Mouse (Mus musculus): ENCODE results near the gene Ptprg.
A peak's percentile ranks its signal among the peaks of the same experiment; 100 is the strongest.

Ptprg gene

DNA sequence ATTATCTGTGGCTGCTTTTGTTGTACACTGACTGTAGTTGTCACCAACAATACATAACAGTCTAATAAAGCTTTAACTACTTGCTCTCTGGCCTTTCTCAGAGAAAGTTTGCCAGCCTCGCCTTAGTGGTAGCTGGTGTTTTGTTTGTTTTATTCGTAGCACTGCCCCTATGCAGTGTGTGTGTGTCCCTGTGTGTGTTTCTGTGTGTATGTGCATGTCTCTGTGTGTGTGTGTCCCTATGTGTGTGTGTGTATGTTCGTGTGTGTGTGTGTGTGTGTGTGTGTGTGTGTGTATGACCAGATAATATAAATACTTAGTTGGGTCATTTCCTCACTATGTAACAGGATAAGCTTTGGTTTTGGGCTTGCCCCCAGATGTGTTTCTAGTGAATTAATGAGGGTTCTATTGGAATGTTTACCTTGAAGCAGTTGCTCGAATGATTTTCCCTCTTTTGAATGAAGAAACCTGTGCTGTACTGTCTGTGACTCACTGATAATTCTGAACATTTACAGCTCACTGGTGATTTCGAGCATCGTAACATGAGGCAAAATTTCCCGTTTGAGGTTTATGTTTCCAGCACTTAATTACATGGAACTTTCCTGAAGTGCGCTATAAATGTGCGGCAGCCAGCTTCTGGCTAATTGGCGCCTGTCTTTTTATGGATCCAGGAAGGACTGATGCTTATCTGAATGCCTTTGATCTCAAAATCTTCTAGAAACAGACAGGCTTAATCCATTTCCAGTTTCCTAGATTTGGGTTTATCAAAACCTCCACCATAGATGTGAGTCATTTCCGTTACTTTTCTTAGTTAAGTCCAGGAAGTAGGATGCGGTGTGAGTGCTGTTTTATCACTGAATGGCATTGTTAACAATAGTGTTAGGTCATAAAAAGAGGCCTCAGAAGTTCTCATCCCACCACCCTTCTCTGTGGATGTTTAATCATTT is 546.3 kb downstream of the Ptprg start:
- DNase-seq (ENCODE audit: low spot score): no peak

DNA sequence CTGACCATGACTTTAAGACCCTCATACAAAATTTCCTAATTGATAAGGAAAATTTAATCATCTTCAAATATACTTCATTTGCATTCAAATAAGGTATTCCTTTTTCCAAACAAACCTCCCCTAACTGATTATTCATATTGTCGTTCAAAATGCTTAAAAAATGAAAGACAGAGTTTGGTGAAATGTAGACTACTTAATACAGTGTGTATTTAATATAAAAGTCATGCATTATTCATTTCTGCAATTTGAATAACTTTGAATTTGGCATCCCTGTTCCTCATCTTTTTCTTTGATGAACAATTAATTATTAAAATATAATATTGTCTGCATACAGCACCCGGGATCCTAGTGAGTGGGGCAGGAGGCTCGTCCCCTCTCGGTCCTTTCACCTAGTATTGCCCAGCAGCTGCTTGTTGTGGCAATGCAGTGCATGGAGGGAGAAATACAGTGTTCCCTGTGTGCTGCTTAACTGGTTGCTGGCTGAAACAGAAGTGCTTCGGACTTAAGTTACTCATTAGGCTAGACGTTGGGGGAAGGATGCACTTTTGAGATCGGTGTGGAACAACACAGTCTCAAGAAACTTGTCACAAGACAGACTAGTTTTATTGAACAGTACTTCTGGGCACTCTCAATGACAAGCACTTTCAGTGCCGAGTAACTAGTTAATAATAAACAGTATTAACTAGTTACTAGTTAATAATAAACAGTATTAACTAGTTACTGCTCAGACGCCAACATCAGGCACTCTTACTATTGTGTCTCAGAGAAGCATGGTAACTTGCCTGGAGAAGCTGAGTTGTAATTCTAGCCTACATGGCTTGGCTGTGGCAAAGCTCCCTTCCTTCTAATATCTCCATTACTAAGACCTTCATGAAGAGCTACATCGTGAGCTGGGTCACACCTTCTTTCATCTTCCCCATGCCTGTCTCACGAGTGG is 549.3 kb downstream of the Ptprg start:
- DNase-seq (ENCODE audit: low spot score): no peak

DNA sequence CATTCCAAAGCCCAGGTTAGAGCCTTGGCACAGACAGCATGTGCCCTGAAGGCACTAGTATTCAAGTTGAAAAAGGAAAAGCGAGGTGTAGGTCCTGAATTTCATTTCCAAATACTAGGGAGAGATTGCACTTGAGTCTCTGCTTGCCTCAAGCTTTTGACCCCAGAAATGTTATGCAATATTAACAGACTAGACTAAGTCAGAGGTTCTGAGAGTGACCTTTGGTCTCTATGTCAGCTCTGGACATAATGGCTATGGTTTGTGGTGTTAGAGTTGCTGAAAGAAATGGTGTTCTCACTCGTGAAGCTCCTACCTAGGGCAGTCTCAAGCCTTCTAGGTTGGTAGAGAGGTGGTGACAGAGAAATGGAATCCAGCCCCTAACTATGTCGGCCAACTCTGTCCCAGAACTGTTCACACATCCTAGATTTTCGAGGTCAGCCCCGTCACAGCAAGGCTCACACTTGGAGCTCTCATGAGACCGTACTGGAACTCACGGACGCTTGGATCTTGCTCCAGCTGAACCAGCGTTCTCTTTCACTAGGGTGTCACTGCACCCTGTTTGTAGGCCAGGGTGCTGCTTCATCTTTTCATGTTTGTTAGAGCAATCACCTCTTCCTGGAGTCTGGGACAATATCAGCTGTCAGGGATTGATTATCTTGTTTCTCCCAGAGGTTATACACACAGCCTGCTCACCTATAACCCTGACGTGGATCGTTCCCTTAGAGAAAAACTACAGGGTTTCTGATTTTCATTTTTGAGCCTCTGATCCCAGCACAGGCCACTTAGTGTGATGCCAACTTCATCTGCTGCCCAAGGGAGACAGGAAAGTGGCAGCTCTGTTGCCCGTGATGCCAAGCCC is 551.2 kb downstream of the Ptprg start:
- no peak for DNase-seq (ENCODE audit: low spot score)

DNA sequence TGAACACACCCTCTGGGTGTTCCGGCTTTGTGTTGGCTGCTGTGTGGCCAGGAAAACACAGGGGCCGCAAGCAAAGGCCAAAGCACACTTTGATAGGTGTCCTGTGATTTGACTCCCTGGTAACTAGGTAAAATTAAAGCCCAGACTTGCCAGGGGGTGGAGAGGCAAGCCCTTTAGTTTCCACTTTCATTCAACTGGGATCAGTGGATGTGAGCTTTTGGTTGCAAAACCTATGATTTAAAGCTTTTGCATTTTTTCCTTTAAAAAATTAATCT is 551.8 kb downstream of the Ptprg start:
- DNase-seq (ENCODE audit: low spot score): no peak

DNA sequence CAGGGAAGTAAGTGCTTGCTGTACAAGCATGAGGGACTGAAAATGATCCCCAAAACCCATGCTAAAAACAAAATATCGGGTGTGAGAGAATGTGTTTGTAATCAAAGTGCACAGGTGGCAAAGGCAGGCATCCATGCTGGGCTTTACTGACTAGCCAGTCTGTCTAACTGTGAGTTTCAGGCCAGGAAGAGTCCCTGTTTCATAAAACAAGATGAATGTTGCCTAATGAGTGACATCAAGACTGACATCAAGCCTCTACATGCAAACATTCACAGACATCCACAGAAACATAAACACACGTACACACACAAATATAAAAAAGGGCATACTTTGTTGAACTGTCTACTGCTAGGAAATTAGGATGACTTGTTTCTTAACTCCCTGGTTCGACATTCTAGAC is 552.3 kb downstream of the Ptprg start:
- no peak for DNase-seq (ENCODE audit: low spot score)

DNA sequence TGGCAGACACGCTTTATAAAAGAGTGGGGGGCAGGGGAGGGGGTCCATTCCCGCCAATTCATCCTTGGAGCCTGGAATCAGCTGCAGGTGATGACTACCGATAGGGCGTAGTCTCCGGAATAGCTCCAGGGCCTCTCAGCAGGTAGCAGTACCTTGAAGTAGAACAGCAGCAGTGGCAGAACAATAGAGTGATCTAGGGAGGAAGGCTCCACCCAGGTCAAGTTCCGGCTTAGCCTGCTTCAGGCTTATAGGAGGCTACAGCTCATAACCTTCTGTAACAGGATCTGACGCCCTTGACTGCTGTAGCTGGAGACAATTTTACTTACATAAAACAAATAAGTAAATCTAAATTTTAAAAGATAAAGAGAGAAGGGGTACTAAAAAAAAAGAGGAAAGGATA is 554.1 kb downstream of the Ptprg start:
- no peak for DNase-seq (ENCODE audit: low spot score)

DNA sequence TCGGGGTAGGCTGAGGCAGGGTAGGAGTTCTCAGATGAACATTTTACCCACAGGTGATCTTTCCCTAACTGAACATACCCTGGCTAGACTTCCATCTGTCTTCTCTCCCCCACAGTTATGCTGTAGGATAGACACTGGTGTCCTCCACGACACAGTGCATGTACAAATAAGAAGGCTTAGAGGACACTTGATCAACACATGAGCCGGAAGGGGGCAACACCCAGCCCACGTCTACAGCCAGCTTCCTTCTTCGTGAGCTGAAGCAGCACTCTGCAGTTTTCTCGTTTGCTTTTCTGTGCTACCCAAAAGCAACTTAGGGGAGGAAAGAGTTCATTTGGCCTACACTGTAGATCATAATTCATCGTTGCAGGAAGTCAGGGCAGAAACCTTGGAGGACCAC is 554.7 kb downstream of the Ptprg start:
- DNase-seq (ENCODE audit: low spot score): no peak

DNA sequence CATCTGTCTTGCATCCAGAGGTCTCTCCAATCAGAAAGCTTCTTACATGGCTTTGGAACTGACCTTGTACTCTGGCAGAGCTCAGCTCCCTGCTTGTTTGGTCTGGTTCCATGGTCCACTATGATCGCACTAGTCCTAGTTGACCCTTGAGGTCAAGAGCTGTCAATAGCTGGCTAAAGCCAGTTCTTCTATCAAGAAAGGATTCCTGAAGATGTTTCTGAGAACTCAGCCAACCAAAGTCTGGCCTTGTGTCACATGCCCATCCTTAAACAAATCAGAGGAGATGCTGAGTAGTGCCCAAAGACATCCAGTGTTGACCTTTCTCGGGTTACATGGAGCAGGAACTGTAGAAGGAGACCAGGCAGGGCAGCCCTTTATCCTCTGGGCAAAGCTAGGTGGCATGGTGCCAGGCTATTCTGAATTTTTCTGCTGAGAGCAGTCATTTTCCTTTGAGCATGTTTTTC is 559.2 kb downstream of the Ptprg start:
- no peak for DNase-seq (ENCODE audit: low spot score)

DNA sequence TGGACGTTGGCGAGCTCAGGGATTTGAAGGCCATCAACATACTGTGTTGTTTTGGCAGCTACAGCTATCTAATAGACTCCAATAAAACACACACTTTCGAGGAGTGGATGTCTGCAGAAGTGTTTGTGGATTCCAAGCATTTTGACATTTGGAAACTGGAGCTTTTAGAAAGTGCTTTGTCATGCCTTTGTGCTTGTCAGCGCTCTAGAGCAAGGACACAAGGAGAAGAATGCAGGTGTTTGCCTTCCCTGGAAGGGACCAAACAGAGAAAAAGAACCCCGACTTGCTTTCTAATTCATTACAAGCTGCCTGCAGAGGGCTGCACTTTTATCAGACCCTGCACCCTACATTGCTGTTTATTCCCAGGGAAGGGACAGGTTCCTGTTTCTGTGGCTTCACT is 560.0 kb downstream of the Ptprg start:
- no peak for DNase-seq (ENCODE audit: low spot score)

DNA sequence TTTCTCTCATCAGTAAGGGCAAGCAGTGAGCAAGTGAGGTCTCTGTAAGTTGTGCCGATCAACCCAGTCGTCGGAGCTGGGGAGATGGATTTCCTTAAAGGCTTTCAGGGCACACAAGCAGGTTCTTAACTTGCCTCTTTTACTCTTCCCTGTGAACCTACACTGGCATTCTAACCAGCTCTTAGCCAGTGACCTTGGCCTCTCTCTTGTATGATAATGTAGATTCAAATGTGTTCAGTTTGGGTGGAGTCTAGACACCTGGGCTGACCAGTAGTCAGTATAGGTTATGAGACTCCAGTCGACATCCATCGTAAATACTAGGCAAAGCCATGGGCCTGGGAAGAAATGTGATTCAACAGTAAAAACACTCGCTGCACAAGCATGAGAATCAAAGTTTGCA is 560.7 kb downstream of the Ptprg start:
- no peak for DNase-seq (ENCODE audit: low spot score)

DNA sequence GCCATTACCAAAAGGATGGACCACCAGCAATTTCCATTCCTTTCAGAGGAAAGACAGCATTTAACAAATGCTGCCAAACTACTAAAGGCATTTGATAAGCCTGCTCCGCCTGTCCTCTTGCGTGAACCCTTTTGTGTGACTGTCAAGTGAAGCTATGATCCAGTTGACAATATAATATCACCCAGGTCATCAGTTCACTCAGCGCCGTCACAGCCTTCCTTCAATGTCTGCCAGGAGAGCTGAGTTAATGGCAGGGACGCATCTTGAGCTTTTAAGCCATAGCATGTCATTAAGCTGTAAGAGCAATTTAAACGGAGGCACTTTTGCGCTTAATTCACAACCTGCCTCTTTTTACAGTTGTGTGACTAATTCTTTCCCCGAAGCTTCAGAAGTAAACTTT is 565.9 kb downstream of the Ptprg start:
- DNase-seq (ENCODE audit: low spot score): no peak

DNA sequence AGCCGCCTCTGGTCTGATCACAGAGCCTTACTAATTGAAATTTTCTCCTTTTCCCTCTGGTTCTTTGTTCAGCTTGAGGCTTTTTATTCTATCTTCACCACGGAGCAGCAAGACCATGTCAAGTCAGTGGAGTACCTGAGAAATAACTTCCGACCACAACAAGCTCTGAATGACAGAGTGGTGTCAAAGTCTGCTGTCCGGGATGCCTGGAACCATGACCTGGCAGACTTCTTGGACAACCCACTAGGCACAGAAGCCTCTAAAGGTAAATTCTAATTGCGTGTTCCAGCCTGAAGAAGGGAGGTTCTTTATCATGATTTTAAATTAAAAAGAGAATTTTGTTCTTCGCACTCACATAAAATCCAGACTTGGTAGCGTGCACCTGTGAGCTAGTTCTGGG is 568.6 kb downstream of the Ptprg start:
- DNase-seq (ENCODE audit: low spot score): no peak

DNA sequence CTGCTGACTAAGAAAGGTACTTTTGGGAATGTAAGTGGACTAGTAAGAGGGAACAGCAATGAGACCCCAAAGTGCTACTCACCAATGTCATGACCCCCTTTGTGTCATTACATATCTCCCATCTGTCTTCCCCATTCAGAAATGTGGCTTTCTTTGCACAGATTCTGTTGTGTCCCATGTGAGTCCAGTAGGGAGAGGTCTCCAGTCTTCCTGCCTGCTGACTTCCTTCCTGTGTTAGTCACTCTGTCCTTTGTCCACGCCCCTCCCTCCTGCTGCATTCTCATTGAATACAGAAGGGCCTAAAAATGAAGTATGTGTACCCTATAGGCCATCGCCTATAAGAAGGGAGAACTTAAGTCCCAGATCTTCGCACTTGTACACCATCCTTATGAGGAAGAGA is 571.4 kb downstream of the Ptprg start:
- DNase-seq (ENCODE audit: low spot score): no peak

DNA sequence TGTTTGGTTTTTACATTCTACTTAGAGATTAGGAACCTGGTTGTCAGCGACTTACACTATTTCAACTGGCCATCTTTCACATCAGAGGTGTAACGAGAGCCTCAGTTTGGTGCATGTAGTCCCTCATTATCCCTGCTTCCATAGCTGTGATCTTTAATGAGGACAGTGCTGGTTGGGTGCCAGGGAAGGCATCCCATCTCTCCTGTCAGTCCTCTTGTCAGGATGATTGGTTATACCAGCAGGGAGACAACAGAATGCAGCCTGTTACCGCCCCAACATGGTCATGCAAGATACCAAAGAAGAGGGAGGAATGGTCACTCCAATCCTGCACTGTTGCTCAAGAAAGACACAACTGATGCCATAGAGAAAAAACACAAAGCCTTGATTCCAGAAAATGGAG is 574.6 kb downstream of the Ptprg start:
- DNase-seq (ENCODE audit: low spot score): no peak

DNA sequence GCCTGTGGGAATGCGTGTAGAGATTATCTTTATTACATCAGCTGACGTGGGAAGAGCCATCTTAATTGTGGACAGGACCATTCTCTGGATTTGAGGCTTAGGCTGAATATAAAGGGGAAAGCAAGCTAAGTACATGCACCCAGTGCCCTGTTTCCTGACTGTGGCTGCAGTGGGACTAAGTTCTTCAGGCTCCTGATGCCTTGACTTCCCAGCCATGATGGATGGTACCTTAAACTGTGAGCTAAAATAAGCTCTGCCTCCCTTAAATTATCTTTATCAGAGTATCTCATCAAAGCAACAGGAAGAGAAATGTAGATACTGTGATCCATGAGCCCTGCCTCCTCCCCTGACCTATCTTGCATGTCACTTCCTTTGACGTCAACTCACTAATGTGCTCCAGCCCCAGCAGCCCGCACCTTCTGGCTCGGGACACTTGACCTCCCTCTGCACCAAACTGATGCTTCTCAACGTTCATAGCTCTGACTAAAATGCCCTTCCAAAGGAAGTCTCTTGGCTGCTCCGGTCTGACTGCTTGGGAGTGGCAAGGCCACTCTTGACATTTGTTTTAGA is 578.8 kb downstream of the Ptprg start:
- DNase-seq (ENCODE audit: low spot score): no peak

DNA sequence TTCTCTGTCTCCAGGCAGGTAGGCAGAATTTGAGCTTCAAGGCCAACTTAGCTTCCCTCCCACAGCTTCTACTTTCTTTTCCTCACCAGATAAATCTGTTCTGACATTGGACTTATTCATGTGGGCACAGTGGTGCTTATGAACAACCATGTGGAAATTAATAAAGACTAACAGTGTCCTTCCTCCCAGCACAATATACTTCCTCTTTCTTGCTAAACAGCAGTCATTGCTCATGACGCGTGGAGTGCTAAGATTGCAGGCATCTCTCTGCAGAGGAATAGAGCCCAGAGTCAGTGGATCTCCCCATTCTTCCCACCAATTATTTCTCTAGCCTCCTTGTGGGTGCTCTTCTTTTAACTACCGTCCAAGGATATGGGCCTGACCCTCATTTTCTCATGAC is 579.8 kb downstream of the Ptprg start:
- no peak for DNase-seq (ENCODE audit: low spot score)

DNA sequence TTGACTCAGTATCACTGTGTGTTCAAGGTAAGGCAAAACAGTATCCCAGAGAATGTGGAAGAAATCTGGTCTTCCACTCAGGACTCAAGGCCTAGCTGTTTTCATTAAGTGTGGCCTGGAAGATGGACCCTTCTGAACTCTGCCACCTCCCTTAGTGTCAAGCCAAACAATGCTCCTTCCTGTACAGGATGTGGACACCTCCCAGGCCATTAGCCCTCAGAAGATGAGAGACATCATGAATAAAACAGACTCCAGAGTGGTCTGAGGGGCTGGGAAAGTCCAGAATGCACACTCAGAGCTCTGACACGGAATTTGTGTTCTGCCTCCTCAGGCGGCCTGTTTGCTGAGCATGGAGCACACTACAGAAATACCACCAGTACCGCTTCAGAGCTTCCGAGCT is 581.2 kb downstream of the Ptprg start:
- no peak for DNase-seq (ENCODE audit: low spot score)

DNA sequence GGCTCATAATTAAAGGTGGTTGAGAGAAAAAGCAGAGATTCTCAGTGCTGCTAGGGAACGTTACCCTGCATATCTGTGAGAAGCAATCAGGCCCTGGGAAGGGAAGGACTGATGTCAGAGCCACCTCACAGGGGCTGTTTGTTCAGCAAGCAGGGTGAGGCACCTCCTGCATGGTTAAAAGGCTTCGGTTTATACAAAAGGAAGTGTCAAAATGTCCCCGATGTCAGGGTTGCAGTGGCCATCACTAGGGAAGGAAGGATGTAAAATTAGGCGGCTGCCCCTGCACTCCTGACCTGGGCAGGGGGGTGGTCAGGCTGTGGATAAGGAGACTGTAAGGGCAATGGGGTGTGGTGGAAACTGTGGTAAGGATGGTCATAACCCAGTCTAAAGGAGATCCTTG is 583.2 kb downstream of the Ptprg start:
- DNase-seq (ENCODE audit: low spot score): no peak

DNA sequence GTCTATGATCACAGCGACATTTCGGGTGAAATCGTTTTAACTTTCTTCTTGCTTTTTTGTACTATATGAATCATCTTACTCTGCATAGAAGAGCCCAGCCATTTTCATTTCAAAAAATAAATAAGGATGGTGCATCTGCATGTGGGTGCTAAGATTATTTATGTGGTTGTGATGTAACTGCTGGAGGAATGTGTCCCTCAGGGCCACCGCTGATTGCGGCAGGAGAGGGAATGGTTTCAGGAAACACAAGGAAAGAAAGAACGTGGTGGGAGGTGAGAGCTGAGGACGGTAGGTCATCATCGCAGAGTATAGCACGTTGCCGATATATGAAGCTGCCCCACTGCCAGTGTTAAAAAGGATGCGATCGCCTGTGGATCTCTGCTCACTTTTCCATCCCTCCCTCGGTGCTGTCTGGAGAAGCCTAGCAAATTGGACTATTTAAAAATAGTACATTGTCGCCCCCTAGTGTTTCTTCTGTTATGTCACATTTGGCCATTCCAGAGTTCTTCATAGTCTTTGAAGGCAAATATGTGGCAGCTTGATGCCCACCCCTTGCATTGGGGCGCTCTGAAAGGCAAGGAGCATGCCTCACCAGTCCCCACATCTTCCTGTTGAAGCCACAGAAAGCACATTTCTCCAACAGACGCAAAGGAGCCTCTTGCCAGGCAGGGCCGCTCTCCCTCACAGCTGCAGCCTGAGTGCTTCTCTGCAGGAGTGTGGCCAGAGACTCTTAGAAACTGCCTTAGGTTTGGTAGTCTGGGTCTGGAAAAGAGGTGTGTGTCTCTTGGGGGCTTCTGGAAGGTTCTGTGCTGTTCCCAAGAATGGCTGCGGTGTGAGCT is 586.5 kb downstream of the Ptprg start:
- peak; percentile 37 for DNase-seq (ENCODE audit: low spot score)

DNA sequence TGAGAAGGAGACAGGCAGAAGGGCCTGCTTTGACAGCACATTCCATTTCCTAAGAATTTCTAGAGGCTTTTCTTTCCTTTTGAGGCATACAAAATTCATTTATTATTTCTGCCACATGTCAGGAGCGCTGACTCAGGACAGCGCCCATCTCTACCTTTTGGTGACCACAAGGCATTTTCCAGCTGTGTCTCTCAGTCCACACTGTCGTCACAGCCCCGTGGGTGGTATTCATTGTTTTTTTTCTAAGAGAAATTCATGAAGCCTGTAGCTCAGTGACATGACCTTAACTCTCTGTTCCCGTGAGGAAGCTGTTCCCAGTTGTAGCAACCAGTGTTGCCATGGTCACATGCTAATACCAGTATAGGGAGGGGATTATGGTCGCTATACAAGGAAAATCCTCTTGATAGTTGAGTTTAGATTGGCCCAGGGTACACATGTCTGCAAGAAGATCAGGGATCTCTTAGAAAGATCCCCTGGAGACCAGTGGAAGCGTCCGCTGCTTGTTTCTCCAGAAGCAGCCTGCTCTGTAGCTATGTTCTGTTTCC is 590.7 kb downstream of the Ptprg start:
- DNase-seq (ENCODE audit: low spot score): no peak

DNA sequence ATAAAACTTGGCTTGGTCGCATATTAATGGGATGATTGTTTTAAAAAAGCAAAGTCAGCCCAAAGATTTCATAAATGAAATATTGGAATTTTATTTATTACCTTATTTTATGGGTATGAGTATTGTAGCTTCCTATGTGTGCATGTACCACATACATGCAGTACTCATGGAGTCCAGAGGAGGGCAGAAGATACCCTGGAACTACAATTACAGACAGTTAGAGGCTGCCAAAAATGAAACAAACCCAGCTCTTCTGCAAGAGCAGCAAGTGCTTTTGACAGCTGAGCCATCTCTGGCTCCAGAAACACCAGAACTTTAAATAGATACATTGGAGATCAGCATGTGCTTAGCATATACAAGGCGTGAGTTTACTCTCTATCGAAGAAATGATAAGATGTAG is 592.6 kb downstream of the Ptprg start:
- no peak for DNase-seq (ENCODE audit: low spot score)
